Mouse (Mus musculus): ENCODE data around the gene Snapc5.
"Not testable (repeated sequence)": the region's sequence is repeated elsewhere in the genome, so short reads cannot be mapped to it uniquely, and the experiment has no call there.

- not testable (repeated sequence) for TF ChIP-seq CTCF (IDR thresholded peaks at IDR 0.05; ENCODE audit: low read depth, low read length); POLR2A (IDR thresholded peaks at IDR 0.05; ENCODE audit: extremely low read depth, insufficient read depth, low read length)
These were observed 4.2 kb downstream of the Snapc5 start for GRCm38 (mm10) chr9:64183295-64183694.
